Mouse (Mus musculus): ENCODE results near the gene Tmem210. TPM values are rescaled to one million over a fixed set of nuclear protein-coding genes. Genes with fewer than 3 reads are reported as not detected.

The Tmem210 gene
- polyA plus RNA-seq, 1 experiment from 2014 or later = not detected

GRCm38 (mm10) chr2:25332286-25333160 lies 44.6 kb downstream of the Tmem210 start, which contains the start of gene Man1b1:
Gene Man1b1, plus strand, starts transcription at chr2:25332338.
- H3K9me3 ChIP-seq = no peaks in the 10 kb centered on the region
- WGBS = under 1% methylated on average over 78 of the region's 78 CpGs
- H3K4me1 ChIP-seq = peaks cover 20% of the 10 kb centered on the region
- peaks cover 38% of the 10 kb centered on the region for H3K36me3 ChIP-seq
- H3K27me3 ChIP-seq = no peaks in the 10 kb centered on the region
- H3K4me2 ChIP-seq = peak within 1 kb of the TSS; percentile 89
- H3K27ac ChIP-seq = peak within 1 kb of the TSS; percentile 81
- ATAC-seq (ENCODE audit: insufficient number of reproducible peaks, low FRiP score, low TSS enrichment, low read depth) = peak; percentile 98
- H3K9ac ChIP-seq = peak within 1 kb of the TSS; percentile 85
- peak within 1 kb of the TSS; percentile 68 for H3K4me3 ChIP-seq

- Histone ChIP-seq H3K9me3 (no peaks in the 10 kb centered on the region), H3K27me3 (no peaks in the 10 kb centered on the region), H3K9ac (peak overlapping the region; percentile 85; the same call in 1 of the 2 replicates), H3K4me2 (peak overlapping the region; percentile 89), H3K4me3 (peak overlapping the region; percentile 68), H3K4me1 (peaks cover 20% of the 10 kb centered on the region), H3K36me3 (peaks cover 48% of the 10 kb centered on the region), H3K27ac (no peak overlapping the region)
- 80% methylated on average over 2 of the region's 2 CpGs for WGBS
- no peak for ATAC-seq (ENCODE audit: insufficient number of reproducible peaks, low FRiP score, low TSS enrichment, low read depth)
Observed at GRCm38 (mm10) chr2:25333569-25333968, 45.6 kb downstream of the Tmem210 start.

- Histone ChIP-seq H3K27me3 (no peaks in the 10 kb centered on the region), H3K36me3 (peaks cover 87% of the 10 kb centered on the region), H3K4me3 (no peak overlapping the region), H3K4me2 (no peak overlapping the region), H3K4me1 (peaks cover 10% of the 10 kb centered on the region), H3K27ac (no peak overlapping the region), H3K9ac (no peak overlapping the region), H3K9me3 (no peaks in the 10 kb centered on the region)
- ATAC-seq (ENCODE audit: insufficient number of reproducible peaks, low FRiP score, low TSS enrichment, low read depth) = no peak
- 93% methylated on average over 6 of the region's 6 CpGs for WGBS
Observed at GRCm38 (mm10) chr2:25338303-25338702, 50.4 kb downstream of the Tmem210 start.

Other genes with a start within 250 kb of the Tmem210 start
- 67.5 and 68.3 TPM in 2 replicates for gene Nsmf, start 233.8 kb upstream of the Tmem210 start, polyA plus RNA-seq (2015; fragmentation: Nextera tagmentation; extraction: Ambion mirVana)
- not detected in 2 replicates for gene Entpd8, start 207.8 kb upstream of the Tmem210 start, polyA plus RNA-seq (2015; fragmentation: Nextera tagmentation; extraction: Ambion mirVana)
- 0.18 TPM in 1 of 2 replicates, not detected in the other for gene Noxa1, start 193.0 kb upstream of the Tmem210 start, polyA plus RNA-seq (2015; fragmentation: Nextera tagmentation; extraction: Ambion mirVana)
- 28.5 and 33.5 TPM in 2 replicates for gene Nrarp, start 107.4 kb upstream of the Tmem210 start, polyA plus RNA-seq (2015; fragmentation: Nextera tagmentation; extraction: Ambion mirVana)
- 8.9 and 10.0 TPM in 2 replicates for gene Tor4a, start 91.3 kb upstream of the Tmem210 start, polyA plus RNA-seq (2015; fragmentation: Nextera tagmentation; extraction: Ambion mirVana)
- gene Nelfb, start 76.7 kb upstream of the Tmem210 start, polyA plus RNA-seq (2015; fragmentation: Nextera tagmentation; extraction: Ambion mirVana) = 114 and 117 TPM in 2 replicates
- not detected in 2 replicates for gene Stpg3, start 73.5 kb upstream of the Tmem210 start, polyA plus RNA-seq (2015; fragmentation: Nextera tagmentation; extraction: Ambion mirVana)
- gene Fam166a, start 69.4 kb upstream of the Tmem210 start, polyA plus RNA-seq (2015; fragmentation: Nextera tagmentation; extraction: Ambion mirVana) = 0.81 TPM in 1 of 2 replicates, not detected in the other
- 554 and 617 TPM in 2 replicates for gene Tubb4b, start 63.4 kb upstream of the Tmem210 start, polyA plus RNA-seq (2015; fragmentation: Nextera tagmentation; extraction: Ambion mirVana)
- gene Slc34a3, start 53.8 kb upstream of the Tmem210 start, polyA plus RNA-seq (2015; fragmentation: Nextera tagmentation; extraction: Ambion mirVana) = not detected in 2 replicates
- gene Rnf224, start 51.4 kb upstream of the Tmem210 start, polyA plus RNA-seq (2015; fragmentation: Nextera tagmentation; extraction: Ambion mirVana) = 0.57 and 0.58 TPM in 2 replicates
- 16.9 and 17.5 TPM in 2 replicates for gene Rnf208, start 45.9 kb upstream of the Tmem210 start, polyA plus RNA-seq (2015; fragmentation: Nextera tagmentation; extraction: Ambion mirVana)
- gene Cysrt1, start 45.7 kb upstream of the Tmem210 start, polyA plus RNA-seq (2015; fragmentation: Nextera tagmentation; extraction: Ambion mirVana) = 83.9 and 100 TPM in 2 replicates
- gene AL732309.1, start 41.3 kb upstream of the Tmem210 start, polyA plus RNA-seq (2015; fragmentation: Nextera tagmentation; extraction: Ambion mirVana) = 10.2 and 10.4 TPM in 2 replicates
- gene Tmem203, start 32.7 kb upstream of the Tmem210 start, polyA plus RNA-seq (2015; fragmentation: Nextera tagmentation; extraction: Ambion mirVana) = 21.4 and 24.2 TPM in 2 replicates
- 8.5 and 8.6 TPM in 2 replicates for gene Tprn, start 25.5 kb upstream of the Tmem210 start, polyA plus RNA-seq (2015; fragmentation: Nextera tagmentation; extraction: Ambion mirVana)
- 241 and 244 TPM in 2 replicates for gene Ssna1, start 15.7 kb upstream of the Tmem210 start, polyA plus RNA-seq (2015; fragmentation: Nextera tagmentation; extraction: Ambion mirVana)
- 136 and 140 TPM in 2 replicates for gene Anapc2, start 15.7 kb upstream of the Tmem210 start, polyA plus RNA-seq (2015; fragmentation: Nextera tagmentation; extraction: Ambion mirVana)
- 0.61 and 0.92 TPM in 2 replicates for gene Lrrc26, start 1.8 kb downstream of the Tmem210 start, polyA plus RNA-seq (2015; fragmentation: Nextera tagmentation; extraction: Ambion mirVana)
- gene Grin1, start 31.0 kb downstream of the Tmem210 start, polyA plus RNA-seq (2015; fragmentation: Nextera tagmentation; extraction: Ambion mirVana) = 0.71 and 0.87 TPM in 2 replicates
- 47.0 and 55.8 TPM in 2 replicates for gene Man1b1, start 44.2 kb downstream of the Tmem210 start, polyA plus RNA-seq (2015; fragmentation: Nextera tagmentation; extraction: Ambion mirVana)
- 24.0 and 25.1 TPM in 2 replicates for gene Dpp7, start 68.2 kb downstream of the Tmem210 start, polyA plus RNA-seq (2015; fragmentation: Nextera tagmentation; extraction: Ambion mirVana)
- gene Uap1l1, start 77.5 kb downstream of the Tmem210 start, polyA plus RNA-seq (2015; fragmentation: Nextera tagmentation; extraction: Ambion mirVana) = 16.9 and 23.6 TPM in 2 replicates
- 30.5 and 31.9 TPM in 2 replicates for gene Sapcd2, start 84.2 kb downstream of the Tmem210 start, polyA plus RNA-seq (2015; fragmentation: Nextera tagmentation; extraction: Ambion mirVana)
- 4.2 and 11.7 TPM in 2 replicates for gene Entpd2, start 107.7 kb downstream of the Tmem210 start, polyA plus RNA-seq (2015; fragmentation: Nextera tagmentation; extraction: Ambion mirVana)
- 51.7 and 54.3 TPM in 2 replicates for gene Npdc1, start 111.2 kb downstream of the Tmem210 start, polyA plus RNA-seq (2015; fragmentation: Nextera tagmentation; extraction: Ambion mirVana)
- 0.18 TPM in 1 of 2 replicates, not detected in the other for gene Fut7, start 135.1 kb downstream of the Tmem210 start, polyA plus RNA-seq (2015; fragmentation: Nextera tagmentation; extraction: Ambion mirVana)
- gene Abca2, start 140.6 kb downstream of the Tmem210 start, polyA plus RNA-seq (2015; fragmentation: Nextera tagmentation; extraction: Ambion mirVana) = 4.2 and 5.9 TPM in 2 replicates
- 99.3 and 111 TPM in 2 replicates for gene Clic3, start 168.7 kb downstream of the Tmem210 start, polyA plus RNA-seq (2015; fragmentation: Nextera tagmentation; extraction: Ambion mirVana)
- gene Paxx, start 172.9 kb downstream of the Tmem210 start, polyA plus RNA-seq (2015; fragmentation: Nextera tagmentation; extraction: Ambion mirVana) = 49.9 and 56.9 TPM in 2 replicates
- gene Ptgds, start 181.9 kb downstream of the Tmem210 start, polyA plus RNA-seq (2015; fragmentation: Nextera tagmentation; extraction: Ambion mirVana) = 4.1 and 9.1 TPM in 2 replicates
- not detected in 2 replicates for gene Lcn12, start 205.8 kb downstream of the Tmem210 start, polyA plus RNA-seq (2015; fragmentation: Nextera tagmentation; extraction: Ambion mirVana)
- 73.0 and 81.4 TPM in 2 replicates for gene Fbxw5, start 212.6 kb downstream of the Tmem210 start, polyA plus RNA-seq (2015; fragmentation: Nextera tagmentation; extraction: Ambion mirVana)
- gene C8g, start 213.6 kb downstream of the Tmem210 start, polyA plus RNA-seq (2015; fragmentation: Nextera tagmentation; extraction: Ambion mirVana) = 4.6 and 5.6 TPM in 2 replicates

All from limb, embryonic 15.5 days (tissue).